Mouse (Mus musculus) megakaryocyte, embryonic 14.5 days (primary cell): Measurements from ENCODE around the gene Kdm8. TPM values are rescaled to one million over a fixed set of nuclear protein-coding genes. Genes with fewer than 3 reads are reported as not detected.

ENCODE experiments used
- H3K27me3 ChIP-seq: replicated peaks from 2 replicates; pipeline ENCODE3; 2012; ENCODE audit warnings: inconsistent platforms
- H3K36me3 ChIP-seq: replicated peaks from 2 replicates; pipeline ENCODE3; 2012; ENCODE audit warnings: low read length, inconsistent platforms, mixed read lengths
- H3K4me1 ChIP-seq: 2 replicates; pipeline ENCODE4 v1.6.1; 2012; ENCODE audit warnings: inconsistent platforms
- H3K4me3 ChIP-seq: replicated peaks from 2 replicates; pipeline ENCODE3; 2012; ENCODE audit warnings: moderate library complexity, mild to moderate bottlenecking, inconsistent platforms
- H3K9me3 ChIP-seq: 2 replicates; pipeline ENCODE4 v1.6.1; 2012; ENCODE audit warnings: inconsistent platforms
- FLI1 ChIP-seq: IDR thresholded peaks from 2 replicates; pipeline ENCODE4 v1.6.1; 2012; ENCODE audit warnings: low read length, inconsistent platforms, mixed read lengths
- GATA1 ChIP-seq: IDR thresholded peaks from 3 replicates; pipeline ENCODE4 v1.6.1; 2012; ENCODE audit warnings: mixed read lengths, low read length, inconsistent platforms, borderline replicate concordance
- polyA plus RNA-seq: library from polyadenylated mRNA; stranded (reverse); fragments of >175 nt; gene quantifications from 2 replicates; pipeline ENCODE4 v1.2.3, GENCODE M21; 2012; ENCODE audit warnings: low replicate concordance; ENCODE audit not compliant: insufficient read depth

Kdm8 gene
- polyA plus RNA-seq, 1 experiment, result 0.54 TPM

DNA sequence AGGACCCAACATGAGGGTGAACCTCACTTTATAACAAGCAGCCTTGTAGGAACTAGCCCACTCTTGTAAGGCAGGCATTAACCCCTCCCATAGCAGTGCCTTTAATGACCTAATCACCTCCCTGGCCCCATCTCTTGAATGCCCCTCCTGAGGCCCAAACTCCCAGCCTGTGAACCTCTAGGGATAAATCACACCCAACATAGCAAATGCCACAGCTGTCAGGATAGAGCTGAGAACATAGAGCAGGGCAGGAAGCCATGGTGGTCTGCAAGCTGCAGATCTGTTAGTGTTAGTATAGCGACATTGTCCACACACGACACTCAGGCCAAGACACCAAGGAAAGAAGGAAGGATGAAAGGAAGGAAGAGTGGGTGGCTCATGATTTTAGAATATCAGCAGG, 6.6 kb downstream of the Kdm8 start:
- Histone ChIP-seq H3K9me3 (peaks cover 5% of the 10 kb centered on the region), H3K27me3 (no peaks in the 10 kb centered on the region), H3K4me1 (peaks cover 39% of the 10 kb centered on the region), H3K36me3 (peaks cover 46% of the 10 kb centered on the region), H3K4me3 (no peak overlapping the region)
- TF ChIP-seq FLI1, result no peak
- TF ChIP-seq GATA1, result no peak

DNA sequence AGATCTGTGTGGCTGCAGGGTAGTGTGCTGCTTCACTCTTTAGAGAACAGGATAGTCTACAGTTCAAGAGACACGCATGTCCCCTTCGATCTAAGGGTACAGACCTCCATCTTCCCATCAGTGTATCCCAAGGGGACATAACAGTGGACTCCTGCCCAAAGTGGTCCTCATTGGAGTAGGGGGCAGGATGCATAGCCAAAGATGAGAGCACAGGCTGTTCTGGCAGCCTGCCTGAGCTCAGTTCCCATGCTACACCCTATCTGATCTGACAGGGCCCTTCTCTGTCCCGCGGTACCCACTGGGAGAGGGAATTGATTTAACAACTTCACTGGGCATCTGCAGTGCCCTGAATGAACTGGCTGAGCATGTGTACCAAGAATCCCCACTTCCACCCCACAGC, 9.2 kb downstream of the Kdm8 start:
- Histone ChIP-seq H3K27me3 (no peaks in the 10 kb centered on the region), H3K36me3 (peaks cover 47% of the 10 kb centered on the region), H3K4me1 (peaks cover 35% of the 10 kb centered on the region), H3K9me3 (no peaks in the 10 kb centered on the region), H3K4me3 (no peak overlapping the region)
- no peak for TF ChIP-seq GATA1
- no peak for TF ChIP-seq FLI1

DNA sequence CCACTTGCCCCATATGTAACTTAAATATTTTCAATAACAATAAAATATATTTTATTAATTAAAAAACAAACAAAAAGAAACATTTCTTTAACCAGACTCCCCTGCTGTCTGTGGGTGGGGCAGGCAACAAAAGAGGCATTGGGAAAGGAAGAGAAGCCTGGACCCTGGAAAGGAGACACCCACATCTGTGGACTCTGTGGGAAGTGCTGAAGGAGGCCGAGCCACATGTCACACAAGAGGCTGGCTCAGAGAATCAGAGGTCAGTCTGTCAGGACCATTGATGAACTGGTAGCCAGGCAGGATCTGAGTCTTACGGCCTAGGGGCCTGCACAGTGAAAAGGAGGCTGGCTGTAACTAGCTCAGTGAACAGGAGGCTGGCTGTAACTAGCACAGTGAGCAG, 17.7 kb downstream of the Kdm8 start:
- Histone ChIP-seq H3K36me3 (peaks cover 49% of the 10 kb centered on the region), H3K4me3 (no peak overlapping the region), H3K4me1 (peaks cover 4% of the 10 kb centered on the region), H3K9me3 (no peaks in the 10 kb centered on the region), H3K27me3 (no peaks in the 10 kb centered on the region)
- no peak for TF ChIP-seq GATA1
- TF ChIP-seq FLI1, result no peak

DNA sequence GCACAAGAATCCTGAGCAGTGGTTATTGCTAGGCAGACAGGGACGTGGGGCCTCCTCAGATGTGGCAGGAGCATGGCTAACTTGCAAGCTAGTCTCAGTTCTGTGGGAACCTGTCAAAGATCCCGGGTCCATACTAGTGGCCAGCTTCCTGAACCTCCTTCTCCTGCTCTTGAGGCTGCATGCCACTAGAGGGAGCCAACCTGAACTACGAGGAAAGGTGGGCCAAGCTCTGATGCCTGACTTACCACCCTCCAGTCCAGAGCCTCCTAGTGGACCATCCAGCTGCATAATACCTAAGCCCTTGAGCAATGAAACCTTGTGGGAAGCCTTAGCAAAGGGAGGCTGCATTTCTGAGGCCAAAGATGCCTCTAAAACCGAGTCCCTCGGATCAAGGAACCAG, 25.5 kb downstream of the Kdm8 start:
- no peaks in the 10 kb centered on the region for H3K9me3 ChIP-seq
- no peak for TF ChIP-seq FLI1
- no peak for TF ChIP-seq GATA1
- no peak overlapping the region for H3K4me3 ChIP-seq
- peaks cover 54% of the 10 kb centered on the region for H3K4me1 ChIP-seq
- H3K36me3 ChIP-seq, result peaks cover 85% of the 10 kb centered on the region
- H3K27me3 ChIP-seq, result no peaks in the 10 kb centered on the region

- TF ChIP-seq FLI1, result no peak
- TF ChIP-seq GATA1, result no peak
- H3K4me1 ChIP-seq, result peaks cover 63% of the 10 kb centered on the region
- peaks cover 85% of the 10 kb centered on the region for H3K36me3 ChIP-seq
- H3K9me3 ChIP-seq, result no peaks in the 10 kb centered on the region
- no peaks in the 10 kb centered on the region for H3K27me3 ChIP-seq
- no peak overlapping the region for H3K4me3 ChIP-seq
Measured at GRCm38 (mm10) chr7:125470901-125471300, 26.4 kb downstream of the Kdm8 start.

DNA sequence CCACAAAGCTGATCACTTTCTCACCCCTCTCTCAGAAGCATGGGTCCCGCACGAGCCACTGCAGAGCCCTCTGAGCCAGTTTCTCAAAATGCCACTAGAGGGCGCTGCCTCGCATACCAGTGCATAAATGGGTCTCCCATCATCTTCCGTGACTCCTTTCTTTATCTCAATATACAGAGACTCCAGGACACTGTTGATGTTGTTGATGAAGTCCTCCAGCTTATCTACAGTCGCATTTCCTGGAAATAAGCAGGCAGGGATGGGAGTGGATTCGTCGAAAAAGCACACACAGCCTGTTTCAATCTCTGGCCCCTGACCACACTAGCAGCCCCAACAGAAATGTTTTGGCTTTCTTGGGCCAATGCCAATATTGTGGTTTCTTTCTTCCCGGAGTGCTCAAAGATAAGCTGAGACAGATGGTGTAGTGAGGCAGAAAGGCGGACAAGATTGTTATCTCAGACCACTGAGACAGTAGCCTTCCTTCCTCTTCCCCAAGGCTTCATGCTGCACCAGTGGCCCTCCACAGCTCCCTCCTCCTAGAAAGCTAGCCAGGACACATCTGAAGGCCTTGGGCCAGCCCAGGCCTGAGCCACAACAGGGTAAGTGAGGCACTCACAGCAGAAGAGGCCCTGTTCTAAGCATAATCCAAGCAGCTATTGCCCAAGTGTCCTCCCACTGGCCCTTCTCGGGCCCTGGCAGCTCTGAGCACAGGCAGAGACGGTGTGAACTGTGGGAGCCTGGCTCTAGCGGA, 27.7 kb downstream of the Kdm8 start:
- TF ChIP-seq FLI1, result no peak
- peak; percentile 49; the same call in 1 of the 3 replicates for TF ChIP-seq GATA1
- peaks cover 82% of the 10 kb centered on the region for H3K36me3 ChIP-seq
- peak overlapping the region; percentile 86 for H3K4me3 ChIP-seq
- H3K4me1 ChIP-seq, result peaks cover 72% of the 10 kb centered on the region
- no peaks in the 10 kb centered on the region for H3K27me3 ChIP-seq
- no peaks in the 10 kb centered on the region for H3K9me3 ChIP-seq

- H3K27me3 ChIP-seq, result no peaks in the 10 kb centered on the region
- H3K9me3 ChIP-seq, result no peaks in the 10 kb centered on the region
- TF ChIP-seq FLI1 (no peak), GATA1 (no peak)
- H3K4me3 ChIP-seq, result no peak overlapping the region
- H3K4me1 ChIP-seq, result peaks cover 85% of the 10 kb centered on the region
- H3K36me3 ChIP-seq, result peaks cover 74% of the 10 kb centered on the region
Measured at GRCm38 (mm10) chr7:125474535-125474934, 30.1 kb downstream of the Kdm8 start.

- H3K36me3 ChIP-seq, result peaks cover 73% of the 10 kb centered on the region
- H3K9me3 ChIP-seq, result no peaks in the 10 kb centered on the region
- no peaks in the 10 kb centered on the region for H3K27me3 ChIP-seq
- H3K4me1 ChIP-seq, result peaks cover 77% of the 10 kb centered on the region
- no peak for TF ChIP-seq FLI1
- no peak for TF ChIP-seq GATA1
- H3K4me3 ChIP-seq, result no peak overlapping the region
Measured at GRCm38 (mm10) chr7:125475601-125476251, 31.2 kb downstream of the Kdm8 start.

- H3K4me3 ChIP-seq, result no peak overlapping the region
- TF ChIP-seq FLI1 (no peak), GATA1 (no peak)
- no peaks in the 10 kb centered on the region for H3K9me3 ChIP-seq
- H3K27me3 ChIP-seq, result no peaks in the 10 kb centered on the region
- H3K36me3 ChIP-seq, result peaks cover 85% of the 10 kb centered on the region
- H3K4me1 ChIP-seq, result peaks cover 62% of the 10 kb centered on the region
Measured at GRCm38 (mm10) chr7:125478391-125478984, 34.0 kb downstream of the Kdm8 start.

GRCm38 (mm10) chr7:125480518-125480917, 36.0 kb downstream of the Kdm8 start:
- peaks cover 84% of the 10 kb centered on the region for H3K36me3 ChIP-seq
- H3K4me1 ChIP-seq, result peaks cover 44% of the 10 kb centered on the region
- no peak overlapping the region for H3K4me3 ChIP-seq
- no peaks in the 10 kb centered on the region for H3K9me3 ChIP-seq
- no peak for TF ChIP-seq FLI1
- TF ChIP-seq GATA1, result no peak
- H3K27me3 ChIP-seq, result no peaks in the 10 kb centered on the region
